Mouse (Mus musculus) cerebellum, adult 2 months (tissue): ENCODE results near the gene Phf11b. TPM values are rescaled to one million over a fixed set of nuclear protein-coding genes. Genes with fewer than 3 reads are reported as not detected.
"Not testable (repeated sequence)": the region's sequence is repeated elsewhere in the genome, so short reads cannot be mapped to it uniquely, and the experiment has no call there.

Source experiments
- DNase-seq, 2 experiments: peaks; one replicate each; pipeline ENCODE4 v3.0.0; 2021
- H3K27ac ChIP-seq: fragments of 200-500 bp; 2 replicates; pipeline ENCODE4 v1.5.1; 2012; ENCODE audit warnings: low read length, control low read depth, inconsistent platforms; ENCODE audit not compliant: insufficient read depth
- H3K27me3 ChIP-seq: fragments of 200-500 bp; 2 replicates; pipeline ENCODE4 v1.6.1; 2012; ENCODE audit warnings: inconsistent platforms, mild to moderate bottlenecking, low read length, moderate library complexity; ENCODE audit not compliant: control insufficient read depth, insufficient read depth
- H3K4me1 ChIP-seq: fragments of 200-500 bp; 2 replicates; pipeline ENCODE4 v1.6.1; 2011; ENCODE audit warnings: low read length; ENCODE audit not compliant: control insufficient read depth, insufficient read depth
- H3K4me3 ChIP-seq: fragments of 200-500 bp; replicated peaks from 2 replicates; pipeline ENCODE3; 2011; ENCODE audit warnings: mild to moderate bottlenecking, low read depth, low read length, control low read depth; ENCODE audit not compliant: insufficient read depth
- WGBS: fragments of 180-500 bp; shearing (Covaris S2); methylation state at CpG from one replicate; pipeline ENCODE4 v1.1.7; 2018; 5-methylcytosine and 5-hydroxymethylcytosine counted together
- polyA plus RNA-seq: library from polyadenylated mRNA; depleted of rRNA; stranded (reverse); fragments of >200 nt; gene quantifications from 2 replicates; pipeline ENCODE4 v1.2.3, GENCODE M21; 2012; rRNA removed

Gene Phf11b
- polyA plus RNA-seq, 1 experiment = not detected

GRCm38 (mm10) chr14:59297391-59297790, 43.8 kb downstream of the Phf11b start, which contains the start of gene Phf11a:
Gene Phf11a (minus strand): TSS chr14:59297522.
- H3K4me1 ChIP-seq, H3K27me3 ChIP-seq, DNase-seq, H3K4me3 ChIP-seq, H3K27ac ChIP-seq: not testable (repeated sequence)
- WGBS = 54% methylated on average over 1 of the region's 1 CpGs

- H3K4me3 ChIP-seq, H3K27me3 ChIP-seq, H3K4me1 ChIP-seq, H3K27ac ChIP-seq, DNase-seq: not testable (repeated sequence)
Observed at GRCm38 (mm10) chr14:59291769-59292168, 49.4 kb downstream of the Phf11b start.

- not testable (repeated sequence) for H3K27ac ChIP-seq, H3K27me3 ChIP-seq, DNase-seq, H3K4me1 ChIP-seq, H3K4me3 ChIP-seq
- WGBS = 79% methylated on average over 4 of the region's 4 CpGs
Observed at GRCm38 (mm10) chr14:59274961-59275360, 66.2 kb downstream of the Phf11b start.

Other genes with a start within 250 kb of the Phf11b start
- not detected in 2 replicates for gene 1700129C05Rik, start 198.5 kb downstream of the Phf11b start, polyA plus RNA-seq
- gene Gm5142, start 162.6 kb downstream of the Phf11b start, polyA plus RNA-seq = not detected in 2 replicates
- gene Rcbtb1, start 140.1 kb downstream of the Phf11b start, polyA plus RNA-seq = 51.1 and 54.4 TPM in 2 replicates
- gene Gm6904, start 81.1 kb downstream of the Phf11b start, polyA plus RNA-seq = not detected in 2 replicates
- gene Phf11a, start 43.8 kb downstream of the Phf11b start, polyA plus RNA-seq = not detected in 2 replicates
- 0.49 and 0.95 TPM in 2 replicates for gene Phf11d, start 24.1 kb upstream of the Phf11b start, polyA plus RNA-seq
- gene Phf11c, start 54.0 kb upstream of the Phf11b start, polyA plus RNA-seq = 0.65 and 0.67 TPM in 2 replicates
- 5.6 and 6.1 TPM in 2 replicates for gene Setdb2, start 99.5 kb upstream of the Phf11b start, polyA plus RNA-seq
- gene Cab39l, start 99.6 kb upstream of the Phf11b start, polyA plus RNA-seq = 24.6 and 28.8 TPM in 2 replicates